Mouse (Mus musculus) liver, postnatal 0 days (tissue): ENCODE data around the gene Tacc2.

Experiments
- CTCF ChIP-seq: sonication (generic); IDR thresholded peaks from 2 replicates; pipeline ENCODE4 v1.5.1; 2016; ENCODE audit warnings: antibody characterized with exemption, low read depth
- EP300 ChIP-seq: IDR thresholded peaks from 2 replicates; pipeline ENCODE4 v1.6.1; 2016; ENCODE audit warnings: antibody characterized with exemption, low read depth, mild to moderate bottlenecking

DNA sequence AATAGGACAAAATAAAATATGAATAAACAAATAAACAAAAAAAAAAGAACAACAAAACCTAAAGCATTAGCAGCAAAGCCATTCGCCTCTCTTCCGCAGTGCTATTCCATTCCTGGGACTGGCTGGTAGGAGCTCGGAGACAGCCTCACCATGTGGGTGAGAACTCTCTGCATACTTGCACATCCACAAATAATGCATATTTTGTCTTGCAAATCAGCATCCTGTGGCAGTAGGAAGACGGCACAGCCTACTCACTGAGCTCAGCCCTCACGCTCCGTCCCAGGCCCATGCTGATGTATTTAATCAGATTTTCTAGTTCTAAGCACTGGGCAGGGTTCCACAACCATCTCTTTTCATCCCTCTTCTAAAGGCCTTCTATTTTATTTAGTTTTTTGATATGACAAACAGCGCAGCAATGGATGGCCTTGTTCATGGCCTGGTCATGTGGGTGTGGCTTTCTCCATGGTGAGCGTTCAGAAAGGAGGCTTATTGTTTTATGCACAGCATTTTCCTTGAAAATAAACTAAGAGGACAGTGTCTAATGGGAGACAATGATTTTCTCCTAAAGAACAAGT, 226.1 kb downstream of the Tacc2 start:
- TF ChIP-seq EP300 (no peak), CTCF (no peak)
